Mouse (Mus musculus): ENCODE measurements at regions not wholly inside any gene's neighbourhood (a gene's known extent, or its start where the extent isn't known, plus 50 kb on each side); places are given as distances from the start of the nearest gene placed in this dataset.

DNA sequence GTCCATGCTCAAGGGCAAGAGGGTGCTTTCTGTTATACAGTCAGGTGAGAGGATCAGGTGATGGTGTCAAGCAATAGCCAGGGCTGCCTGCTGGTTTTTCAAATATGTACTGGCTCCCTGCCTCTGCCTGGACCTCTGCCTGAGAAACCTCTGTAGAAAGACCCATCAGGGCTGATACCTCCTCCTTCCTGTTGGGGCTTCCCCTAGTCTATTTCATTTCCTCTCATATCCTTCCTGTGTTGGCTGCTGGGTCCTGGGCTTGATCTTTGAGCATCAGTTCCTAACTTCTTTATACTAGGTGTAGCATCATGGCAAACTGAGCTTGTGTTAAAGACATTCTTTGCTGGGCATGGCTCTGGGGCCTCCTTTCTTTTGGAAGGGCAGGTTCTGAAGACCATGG is 89.5 kb downstream of the Tmem38b start:
- DNase-seq (ENCODE audit: low read depth, low spot score): no peak

DNA sequence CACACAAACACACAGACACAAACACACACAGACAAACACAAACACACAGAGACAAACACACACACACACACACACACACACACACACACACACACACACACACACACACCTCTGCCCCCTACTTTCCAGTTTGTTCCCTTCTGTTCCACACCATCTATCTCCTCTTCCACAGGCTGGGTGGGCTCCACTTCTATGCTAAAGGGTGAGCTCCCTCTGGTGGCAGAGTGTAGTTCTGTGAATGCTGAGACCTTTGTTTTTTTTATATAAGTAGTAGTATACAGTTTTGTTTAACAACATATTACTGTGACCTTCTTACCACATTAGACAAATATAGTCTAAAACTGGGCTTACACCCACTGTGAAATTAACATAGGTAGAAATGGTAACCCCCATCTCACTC is 93.3 kb downstream of the Tmem38b start:
- no peak for DNase-seq (ENCODE audit: low read depth, low spot score)

DNA sequence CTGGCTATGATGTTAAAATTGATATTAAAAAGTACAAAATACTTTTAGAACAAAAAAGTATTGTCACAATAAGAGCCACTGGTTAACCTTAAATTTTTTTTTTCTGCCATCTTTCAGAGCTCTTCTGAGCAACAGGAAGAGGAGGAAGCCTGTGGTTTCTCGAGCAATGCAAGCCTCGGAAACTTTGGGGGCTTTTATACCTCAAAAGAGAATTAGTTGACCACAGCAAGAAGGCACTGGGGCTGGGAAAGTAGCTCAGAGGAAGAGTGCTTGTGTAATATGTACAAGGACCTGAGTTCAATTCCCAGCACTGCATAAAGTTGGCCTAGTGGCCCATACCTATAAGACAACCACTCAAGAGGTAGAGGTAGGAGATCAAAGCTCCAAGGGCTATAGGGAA is 94.7 kb downstream of the Tmem38b start:
- DNase-seq (ENCODE audit: low read depth, low spot score): no peak

DNA sequence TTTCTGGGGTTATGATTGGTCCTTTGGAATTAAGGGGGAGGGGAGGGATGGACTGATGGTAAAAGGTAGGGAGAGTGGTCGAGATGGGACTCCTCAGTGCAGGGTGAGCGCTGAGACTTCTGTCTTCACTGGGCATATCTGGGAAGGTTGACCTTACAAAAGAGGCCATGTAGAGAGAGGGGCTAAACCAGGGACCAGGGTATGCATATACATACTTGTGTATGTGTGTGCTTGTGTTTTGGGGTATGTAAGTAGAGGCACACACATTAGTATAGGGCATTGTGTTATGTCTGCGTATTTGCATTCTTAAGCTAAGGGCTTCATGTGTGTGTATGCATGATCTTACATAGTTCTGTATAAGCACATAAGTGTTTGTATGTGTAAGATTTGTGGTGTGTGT is 105.2 kb downstream of the Tmem38b start:
- DNase-seq (ENCODE audit: low read depth, low spot score): no peak

DNA sequence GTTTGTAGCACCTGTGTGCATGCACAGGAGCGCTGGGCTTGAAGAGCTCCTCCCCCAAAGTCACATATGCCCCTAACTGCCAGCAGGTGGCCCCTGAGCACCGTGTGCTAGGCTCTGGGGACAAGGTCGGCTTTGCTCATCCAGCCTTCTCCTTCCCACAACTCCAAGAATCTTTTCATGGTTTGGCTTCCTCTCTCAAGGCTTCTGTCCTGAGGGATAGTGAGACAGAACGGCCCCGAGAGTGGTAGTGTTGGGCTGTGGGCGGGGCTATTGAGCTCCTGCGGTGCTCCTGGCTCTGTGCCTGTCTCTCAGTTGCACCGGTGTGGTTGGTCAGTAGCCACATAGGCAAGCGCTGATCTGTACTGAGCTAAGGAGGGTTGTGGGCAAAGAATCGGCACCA is 105.7 kb downstream of the Tmem38b start:
- DNase-seq (ENCODE audit: low read depth, low spot score): peak; percentile 37

DNA sequence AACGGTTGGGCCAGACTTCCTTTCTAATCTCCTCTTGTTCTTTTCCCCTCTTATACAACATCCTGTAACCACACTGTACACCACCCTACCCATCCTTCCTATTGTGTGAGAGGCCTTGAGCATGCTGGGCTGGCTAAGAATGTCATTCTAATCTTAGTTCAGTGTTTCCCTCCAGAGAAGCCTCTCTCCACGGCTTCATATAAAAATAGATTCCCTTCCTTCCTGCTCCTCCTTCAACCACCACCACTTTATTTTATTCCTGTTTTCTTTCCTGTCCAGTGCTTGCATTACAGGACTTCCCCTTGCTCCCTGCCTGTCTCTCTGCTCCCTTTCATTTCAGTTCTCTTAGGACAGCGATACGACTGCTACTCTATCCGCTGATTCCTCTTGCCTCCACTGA is 109.5 kb downstream of the Tmem38b start:
- no peak for DNase-seq (ENCODE audit: low read depth, low spot score)

DNA sequence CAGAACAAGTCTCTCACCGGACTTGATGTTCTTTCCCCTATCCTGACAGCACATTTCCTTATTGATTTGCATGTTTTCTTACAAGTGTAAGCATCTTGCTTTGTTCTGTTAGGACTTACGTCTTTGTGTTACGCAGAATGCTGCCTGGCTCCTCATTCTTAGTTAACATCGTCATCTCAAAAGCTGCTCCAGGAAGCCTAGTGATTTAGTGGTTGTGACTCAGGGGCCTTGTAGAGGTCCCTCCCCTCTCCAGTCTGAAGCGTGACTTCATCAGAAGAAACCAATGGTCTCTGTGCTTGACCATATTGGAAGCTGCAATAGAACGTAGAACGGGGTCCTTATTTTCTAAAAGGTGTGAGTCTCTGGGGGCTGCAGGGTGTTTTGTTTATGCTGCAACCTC is 122.9 kb downstream of the Tmem38b start:
- DNase-seq (ENCODE audit: low read depth, low spot score): no peak

DNA sequence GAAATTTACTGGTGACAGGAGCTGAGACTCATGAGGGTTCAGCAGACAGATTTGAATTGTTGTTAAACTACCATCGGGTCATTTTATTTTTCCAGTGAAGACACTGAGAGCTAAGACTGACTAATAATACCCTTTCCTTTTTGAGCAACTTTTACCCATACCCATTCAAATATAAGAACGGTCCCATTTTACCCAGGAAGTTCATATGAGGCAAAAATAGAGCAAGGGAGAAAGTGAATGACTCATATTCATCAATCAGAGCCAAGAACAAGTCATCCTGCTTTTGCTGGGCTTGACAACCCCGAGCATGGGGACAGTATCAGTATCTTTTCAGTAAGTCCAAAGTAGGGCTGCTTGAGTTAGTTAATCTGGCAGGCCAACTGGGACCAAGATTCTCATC is 123.3 kb downstream of the Tmem38b start:
- DNase-seq (ENCODE audit: low read depth, low spot score): no peak

DNA sequence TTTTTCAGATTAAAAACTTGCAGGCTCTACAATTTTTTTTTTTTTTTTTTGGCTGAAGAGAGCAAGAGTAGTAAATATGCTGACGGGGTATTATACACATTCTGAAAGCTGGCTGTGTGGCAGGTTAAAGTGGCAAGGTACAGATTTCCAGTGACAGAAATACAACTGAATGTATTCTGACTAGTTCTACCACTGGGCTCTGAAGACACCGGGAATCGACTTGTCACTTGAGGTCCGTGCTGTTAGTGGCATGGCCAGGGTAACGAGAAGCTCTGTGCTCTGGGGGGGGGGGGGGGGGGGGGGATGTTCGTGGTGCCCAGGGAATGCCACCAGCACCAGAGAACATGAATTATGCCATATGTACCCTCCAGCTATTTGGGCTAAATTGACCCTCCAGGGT is 124.7 kb downstream of the Tmem38b start:
- no peak for DNase-seq (ENCODE audit: low read depth, low spot score)

DNA sequence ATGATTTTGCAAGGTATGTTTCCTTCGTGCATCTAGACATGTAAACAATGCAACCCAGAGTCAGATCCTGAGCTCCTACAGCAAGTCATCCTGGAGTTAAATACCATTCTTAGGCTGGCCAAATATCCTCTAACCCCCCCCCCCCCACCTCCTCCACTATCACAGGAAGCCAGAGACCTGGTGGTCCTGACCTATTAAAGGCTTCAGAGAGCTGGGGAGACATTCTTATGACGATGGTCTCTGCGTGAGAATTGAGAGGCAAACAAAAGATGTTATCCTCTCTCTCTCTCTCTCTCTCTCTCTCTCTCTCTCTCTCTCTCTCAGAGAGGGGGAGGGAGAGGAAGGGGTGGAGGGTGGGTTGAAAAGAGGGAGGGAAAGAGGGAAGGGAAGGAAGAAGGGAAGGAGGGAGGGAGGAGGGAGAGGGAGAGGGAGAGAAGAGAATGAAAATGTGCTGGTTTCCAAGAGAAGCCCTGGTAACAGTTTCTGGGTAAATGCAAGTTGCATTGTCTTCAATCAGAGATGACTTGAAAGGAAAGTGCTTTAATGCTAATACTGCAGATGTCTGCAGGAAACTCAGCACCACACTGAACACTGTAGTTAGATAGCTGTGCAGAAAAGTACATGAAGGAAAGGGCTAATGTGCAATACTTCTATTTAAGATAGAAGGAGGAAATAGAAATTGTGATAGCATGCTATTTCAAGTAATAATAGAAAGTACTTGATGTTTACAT is 125.3 kb downstream of the Tmem38b start:
- no peak for DNase-seq (ENCODE audit: low read depth, low spot score)

DNA sequence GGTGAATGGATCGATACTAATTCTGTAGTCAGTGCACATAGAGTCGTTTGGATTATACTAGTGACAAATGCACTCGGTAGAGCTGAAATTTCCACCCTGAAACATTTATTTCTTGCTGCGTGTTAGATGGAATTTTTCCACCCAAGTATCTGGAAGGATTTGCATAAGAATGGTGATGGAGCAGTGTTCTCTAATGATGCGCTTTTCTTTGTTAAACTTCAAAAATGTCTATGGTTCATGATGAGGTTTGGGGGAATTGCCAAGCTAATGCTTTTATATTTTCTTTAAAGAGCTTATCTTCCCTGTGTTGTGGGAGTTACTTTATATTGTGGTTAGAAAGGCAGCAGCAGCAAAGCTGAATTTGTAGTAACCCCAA is 125.9 kb downstream of the Tmem38b start:
- DNase-seq (ENCODE audit: low read depth, low spot score): no peak

DNA sequence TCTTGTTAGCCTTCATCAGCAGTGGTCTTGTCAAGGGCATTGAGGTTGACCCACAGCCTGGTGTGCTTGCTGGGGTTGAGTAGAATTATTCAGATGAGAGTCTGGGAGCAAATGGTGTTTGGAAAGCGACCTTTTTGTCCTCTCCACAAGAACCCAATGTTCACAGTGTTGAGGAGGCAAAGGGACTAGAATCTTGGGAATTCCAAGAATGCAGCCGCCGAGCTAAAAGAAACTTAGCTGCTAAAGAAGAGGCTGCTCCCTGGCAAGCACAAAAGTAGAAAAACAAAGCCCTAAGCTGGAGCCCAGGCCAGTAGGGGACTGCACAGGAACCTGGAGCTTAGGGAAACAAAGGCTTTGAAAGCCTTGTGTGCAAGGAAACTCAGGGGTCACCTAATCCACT is 126.4 kb downstream of the Tmem38b start:
- no peak for DNase-seq (ENCODE audit: low read depth, low spot score)

DNA sequence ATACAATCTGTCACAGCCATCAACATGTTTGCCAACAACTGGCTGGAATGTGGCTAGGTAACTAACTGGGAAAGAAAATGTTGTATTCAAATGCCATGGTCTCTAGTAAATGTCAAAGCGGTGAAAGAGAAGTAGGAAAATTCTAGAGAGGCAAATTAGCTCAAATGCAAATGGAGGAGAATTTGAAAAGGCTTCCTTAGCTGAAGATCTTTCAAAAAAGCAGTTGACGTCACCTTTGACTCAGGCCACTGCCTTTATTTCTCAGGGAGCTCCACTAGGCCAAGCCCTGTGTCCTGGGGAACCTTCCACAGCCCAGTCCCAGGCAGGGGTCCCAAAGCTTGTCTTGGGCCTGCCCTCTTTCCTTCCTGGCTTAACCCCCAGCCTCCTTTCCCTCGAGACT is 136.6 kb downstream of the Tmem38b start:
- no peak for DNase-seq (ENCODE audit: low read depth, low spot score)

DNA sequence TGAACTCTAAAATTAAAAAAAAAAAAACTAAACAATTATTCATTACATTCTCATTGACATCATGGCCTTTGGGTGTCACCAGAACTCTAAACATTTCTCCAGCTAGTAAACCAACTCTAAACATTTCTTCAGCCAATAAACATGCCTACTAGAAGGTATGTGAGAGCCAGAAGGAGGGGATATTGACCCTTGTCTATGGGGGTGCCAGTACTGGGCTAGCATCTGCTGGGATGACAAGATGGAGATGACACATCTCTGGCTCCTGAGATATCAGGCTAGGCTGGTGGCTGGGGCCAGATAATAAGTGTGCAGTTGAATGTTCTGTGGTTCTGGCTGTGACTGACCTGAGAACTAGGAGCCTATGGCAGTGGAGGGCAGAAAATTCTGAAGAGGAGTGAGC is 144.6 kb downstream of the Tmem38b start:
- no peak for DNase-seq (ENCODE audit: low read depth, low spot score)

DNA sequence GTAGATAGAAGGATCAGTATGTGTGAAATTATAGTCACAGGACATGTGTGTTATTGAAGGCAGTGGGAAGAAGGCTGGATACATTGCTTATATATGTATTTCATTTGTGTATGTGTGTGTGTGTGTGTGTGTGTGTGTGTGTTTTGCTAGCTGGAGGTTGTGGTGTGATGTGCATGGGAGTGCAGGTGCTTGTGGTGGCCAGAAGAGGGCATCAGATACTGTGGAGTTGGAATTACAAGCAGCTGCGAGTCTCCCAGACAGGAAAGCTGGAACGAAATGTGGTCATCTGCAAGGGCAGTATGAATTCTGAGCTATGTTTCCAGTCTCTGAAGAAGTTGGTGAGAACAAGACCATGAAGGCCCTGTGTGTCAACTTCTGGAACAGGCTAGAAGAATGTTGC is 145.1 kb downstream of the Tmem38b start:
- no peak for DNase-seq (ENCODE audit: low read depth, low spot score)

DNA sequence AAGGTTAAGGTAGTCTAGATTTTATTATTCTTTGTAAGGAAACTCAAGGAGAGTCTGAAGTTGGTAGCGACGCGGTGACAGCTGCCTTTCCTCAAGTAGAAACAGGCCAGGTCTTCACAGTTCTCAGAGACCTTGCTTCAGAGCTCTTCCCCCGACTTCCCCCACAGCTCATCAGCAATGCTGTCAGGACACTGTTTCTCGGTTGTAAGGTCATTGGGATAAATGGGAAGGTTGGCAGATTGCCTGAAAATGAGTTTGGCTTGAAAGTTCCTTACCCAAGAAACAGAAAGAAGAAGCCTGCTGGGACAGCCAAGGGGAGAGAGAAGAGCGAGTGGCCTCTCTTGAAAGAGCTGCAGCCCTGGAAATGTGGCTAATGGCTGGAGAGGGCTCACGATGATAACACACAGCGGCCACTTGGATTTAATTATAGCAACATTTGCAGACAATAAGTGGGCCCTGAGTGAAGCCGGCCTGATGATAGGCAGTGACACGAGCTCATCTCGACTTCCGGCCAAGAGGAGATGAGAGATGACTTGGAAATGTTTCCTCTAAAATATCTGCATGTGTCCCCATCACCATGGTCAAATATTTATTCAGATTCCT is 150.3 kb downstream of the Tmem38b start:
- no peak for DNase-seq (ENCODE audit: low read depth, low spot score)

DNA sequence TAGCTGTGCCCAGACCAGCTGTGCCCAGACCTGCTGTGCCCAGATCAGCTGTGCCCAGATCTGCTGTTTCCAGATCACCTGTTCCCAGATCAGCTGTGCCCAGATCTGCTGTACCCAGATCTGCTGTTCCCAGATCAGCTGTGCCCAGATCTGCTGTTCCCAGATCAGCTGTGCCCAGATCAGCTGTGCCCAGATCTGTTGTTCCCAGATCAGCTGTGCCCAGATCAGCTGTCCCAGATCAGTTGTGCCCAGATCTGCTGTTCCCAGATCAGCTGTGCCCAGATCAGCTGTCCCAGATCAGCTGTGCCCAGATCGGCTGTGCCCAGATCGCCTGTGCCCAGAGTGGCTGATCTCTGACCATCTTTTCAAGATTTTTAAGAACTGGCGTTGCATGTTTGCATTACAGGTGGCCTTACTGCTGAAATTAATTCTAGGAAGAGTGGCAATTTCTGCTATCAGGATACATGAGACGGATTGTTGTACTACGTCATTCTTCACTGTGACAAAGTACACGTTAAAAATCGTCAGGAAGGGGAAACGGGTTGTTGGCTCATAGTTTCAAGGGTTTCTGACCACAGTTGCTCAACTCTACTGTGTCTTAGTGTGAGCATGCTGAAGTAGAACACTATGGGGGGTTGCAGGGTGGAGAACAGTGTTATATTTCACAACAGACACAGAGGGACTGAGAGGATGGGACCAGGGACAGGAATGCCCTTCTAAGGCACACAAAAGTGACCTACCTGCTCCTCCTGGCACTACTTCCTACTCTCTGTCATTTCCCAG is 160.9 kb downstream of the Tmem38b start:
- no peak for DNase-seq (ENCODE audit: low read depth, low spot score)

DNA sequence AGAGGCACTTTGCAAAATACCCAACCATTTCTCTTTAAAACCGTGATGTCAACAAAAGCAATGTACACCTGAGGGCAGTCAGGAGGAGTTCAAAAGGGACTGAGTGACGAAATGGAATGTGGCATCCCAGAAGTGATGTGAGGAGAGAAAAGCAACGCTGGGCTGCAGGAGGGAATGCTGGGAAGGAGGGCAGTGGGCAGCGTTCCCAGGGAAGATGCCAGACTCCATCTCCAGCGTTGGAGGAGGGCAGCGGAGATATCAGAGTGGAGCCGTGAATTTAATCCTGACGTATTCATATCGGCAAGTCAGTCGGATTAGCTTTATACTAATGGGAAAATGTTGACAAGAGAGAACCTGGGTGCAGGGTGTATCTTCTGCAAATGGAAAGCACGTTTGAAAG is 161.7 kb downstream of the Tmem38b start:
- DNase-seq (ENCODE audit: low read depth, low spot score): no peak

DNA sequence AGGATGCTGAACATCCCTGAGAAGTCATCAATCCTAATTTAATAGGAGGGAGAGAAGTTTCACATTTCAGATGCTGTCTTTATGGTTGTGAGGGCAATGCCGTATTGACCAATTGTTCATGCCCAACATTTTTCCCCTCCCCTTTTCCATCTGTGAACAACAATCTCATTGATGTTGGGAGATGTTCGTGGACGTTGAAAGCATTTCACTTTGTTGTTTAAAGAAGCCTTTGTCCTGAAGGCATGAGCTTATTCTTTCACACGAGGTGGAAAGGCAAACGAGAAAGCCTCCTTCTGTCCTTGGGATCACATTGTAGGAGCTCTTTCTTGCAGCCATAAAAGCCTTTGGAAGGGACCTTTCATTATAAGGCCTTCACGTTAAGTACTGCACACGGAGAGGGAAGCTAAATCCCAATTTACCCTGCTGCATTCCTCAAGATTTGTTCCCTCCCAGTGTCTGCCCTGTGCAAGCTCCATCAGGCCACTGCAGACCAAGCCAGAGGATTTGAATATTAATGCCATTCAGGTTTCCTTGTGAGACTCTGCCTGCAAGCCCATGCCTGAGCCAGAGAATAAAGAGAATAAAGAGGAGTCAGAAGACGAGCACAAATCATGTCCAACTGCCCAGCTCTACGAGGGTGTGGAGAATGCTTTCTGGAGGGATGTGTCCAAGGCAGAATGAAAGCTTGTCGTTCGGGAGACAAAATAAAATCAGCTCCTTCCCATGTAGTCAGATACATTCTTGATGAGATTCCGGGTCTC is 195.4 kb downstream of the Tmem38b start:
- DNase-seq (ENCODE audit: low read depth, low spot score): no peak

DNA sequence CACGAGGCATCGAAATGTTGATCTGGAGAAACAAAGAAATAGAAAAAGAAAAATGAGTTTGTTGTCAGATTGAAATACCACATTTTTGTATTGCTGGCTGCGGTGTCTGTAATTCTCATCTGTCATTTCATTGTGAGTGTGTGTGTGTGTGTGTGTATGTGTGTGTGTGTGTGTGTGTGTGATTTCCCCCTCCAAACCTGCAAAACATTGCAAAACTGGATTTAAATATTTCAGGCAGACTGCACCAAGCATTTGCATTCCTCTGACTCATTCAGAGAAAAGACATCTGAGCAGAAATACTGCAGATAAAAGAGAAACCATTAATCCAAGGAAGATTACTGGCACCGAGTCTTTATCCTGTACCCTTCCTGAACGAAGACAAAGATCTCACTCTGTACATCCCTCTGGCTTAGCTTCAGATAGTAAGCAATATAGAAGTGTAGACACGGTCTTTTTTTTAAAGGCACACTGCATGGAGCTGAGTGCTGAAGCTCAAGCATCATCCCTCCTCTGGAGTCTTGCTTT is 196.1 kb downstream of the Tmem38b start:
- DNase-seq (ENCODE audit: low read depth, low spot score): no peak

DNA sequence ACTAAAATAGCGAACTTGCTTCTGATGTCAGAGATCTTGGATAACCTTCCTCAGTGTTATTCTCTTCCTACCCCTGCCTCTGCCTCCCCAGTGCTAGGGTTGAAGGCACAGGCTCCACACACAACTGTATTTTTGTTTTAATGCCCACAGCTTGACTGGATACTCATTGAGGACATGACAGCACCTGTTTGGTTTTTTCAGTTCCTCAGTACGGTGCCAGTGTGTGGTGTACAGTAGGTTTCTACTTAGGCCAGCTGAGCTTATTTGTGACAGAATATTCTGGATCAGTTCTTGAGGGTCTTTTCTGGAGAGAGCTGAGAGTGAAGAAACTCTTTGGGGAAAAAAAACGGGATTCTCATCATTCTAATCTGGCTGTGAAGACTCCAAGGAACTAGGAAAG is 201.1 kb downstream of the Tmem38b start:
- DNase-seq (ENCODE audit: low read depth, low spot score): no peak

Measured in retina, adult 2 months (tissue).